Mouse (Mus musculus) ES-Bruce4 (cell line): Measurements from ENCODE around the gene Kdm2b. TPM values are rescaled to one million over a fixed set of nuclear protein-coding genes. Genes with fewer than 3 reads are reported as not detected.

Source experiments
- H3K27ac ChIP-seq: 2 replicates; pipeline ENCODE4 v1.5.1; 2012; ENCODE audit warnings: low read length, inconsistent platforms; ENCODE audit not compliant: insufficient read depth
- H3K27me3 ChIP-seq: 2 replicates; pipeline ENCODE4 v1.6.1; 2012; ENCODE audit warnings: mild to moderate bottlenecking, low read length, inconsistent platforms; ENCODE audit not compliant: control insufficient read depth, poor library complexity, insufficient read depth, severe bottlenecking
- H3K36me3 ChIP-seq: 2 replicates; pipeline ENCODE4 v1.6.1; 2012; ENCODE audit warnings: inconsistent platforms, mild to moderate bottlenecking, low read length, moderate library complexity; ENCODE audit not compliant: control insufficient read depth, poor library complexity, insufficient read depth, severe bottlenecking
- H3K4me1 ChIP-seq: one replicate; pipeline ENCODE4 v1.8.1; 2011; ENCODE audit warnings: low read length; ENCODE audit not compliant: control insufficient read depth, insufficient read depth
- H3K4me3 ChIP-seq: 2 replicates; pipeline ENCODE4 v1.5.1; 2011; ENCODE audit warnings: low read depth, mild to moderate bottlenecking, low read length
- H3K9ac ChIP-seq: 2 replicates; pipeline ENCODE4 v1.6.1; 2012; ENCODE audit warnings: low read depth, mild to moderate bottlenecking, inconsistent platforms; ENCODE audit not compliant: poor library complexity, severe bottlenecking
- H3K9me3 ChIP-seq: replicated peaks from 2 replicates; pipeline ENCODE4 v1.6.1; 2012; ENCODE audit warnings: mild to moderate bottlenecking, low read length, inconsistent platforms; ENCODE audit not compliant: control insufficient read depth, poor library complexity, insufficient read depth, severe bottlenecking
- CTCF ChIP-seq: IDR thresholded peaks from one replicate; pipeline ENCODE4 v1.8.1; 2011; ENCODE audit warnings: low read depth, low read length
- EP300 ChIP-seq: IDR thresholded peaks from 2 replicates; pipeline ENCODE4 v1.6.1; 2011; ENCODE audit warnings: low read depth, low read length; ENCODE audit not compliant: insufficient read depth
- POLR2A ChIP-seq: IDR thresholded peaks from one replicate; pipeline ENCODE4 v1.8.1; 2011; ENCODE audit warnings: low read length; ENCODE audit not compliant: insufficient read depth
- polyA plus RNA-seq: library from polyadenylated mRNA; stranded (reverse); fragments of >200 nt; gene quantifications from 2 replicates; pipeline ENCODE4 v1.2.4, GENCODE M21; 2011; ENCODE audit warnings: low read depth; ENCODE audit not compliant: missing spikeins, insufficient read depth, insufficient read length

The Kdm2b gene
- polyA plus RNA-seq, 1 experiment, result 56.8 TPM

GRCm38 (mm10) chr5:122898153-122898552 is 91.5 kb downstream of the Kdm2b start:
- Histone ChIP-seq H3K27me3 (no peaks in the 10 kb centered on the region), H3K4me3 (no peak overlapping the region), H3K9me3 (no peaks in the 10 kb centered on the region), H3K36me3 (0 out of 2 replicates have a peak, but pooled peaks cover 4% of the 10 kb centered on the region), H3K9ac (no peak overlapping the region), H3K4me1 (no peaks in the 10 kb centered on the region), H3K27ac (no peak overlapping the region)
- TF ChIP-seq POLR2A, result no peak
- TF ChIP-seq EP300, result no peak
- no peak for TF ChIP-seq CTCF

GRCm38 (mm10) chr5:122894821-122895220 is 94.8 kb downstream of the Kdm2b start:
- Histone ChIP-seq H3K4me3 (no peak overlapping the region), H3K27ac (no peak overlapping the region), H3K9ac (no peak overlapping the region), H3K4me1 (no peaks in the 10 kb centered on the region), H3K9me3 (no peaks in the 10 kb centered on the region), H3K36me3 (0 out of 2 replicates have a peak, but pooled peaks cover 4% of the 10 kb centered on the region), H3K27me3 (no peaks in the 10 kb centered on the region)
- TF ChIP-seq CTCF (no peak), EP300 (no peak), POLR2A (no peak)

GRCm38 (mm10) chr5:122894007-122894637 is 95.5 kb downstream of the Kdm2b start:
- H3K9me3 ChIP-seq, result no peaks in the 10 kb centered on the region
- H3K4me3 ChIP-seq, result no peak overlapping the region
- H3K36me3 ChIP-seq, result 0 out of 2 replicates have a peak, but pooled peaks cover 4% of the 10 kb centered on the region
- no peak overlapping the region for H3K9ac ChIP-seq
- no peak for TF ChIP-seq POLR2A
- peak; percentile 64 for TF ChIP-seq CTCF
- TF ChIP-seq EP300, result no peak
- H3K27ac ChIP-seq, result no peak overlapping the region
- no peaks in the 10 kb centered on the region for H3K27me3 ChIP-seq
- no peaks in the 10 kb centered on the region for H3K4me1 ChIP-seq

- Histone ChIP-seq H3K27ac (no peak overlapping the region), H3K36me3 (0 out of 2 replicates have a peak, but pooled peaks cover 4% of the 10 kb centered on the region), H3K27me3 (no peaks in the 10 kb centered on the region), H3K9ac (no peak overlapping the region), H3K9me3 (no peaks in the 10 kb centered on the region), H3K4me1 (no peaks in the 10 kb centered on the region), H3K4me3 (no peak overlapping the region)
- TF ChIP-seq POLR2A, result no peak
Observed at GRCm38 (mm10) chr5:122893270-122893669, 96.4 kb downstream of the Kdm2b start.

GRCm38 (mm10) chr5:122890396-122890795 is 99.2 kb downstream of the Kdm2b start:
- H3K4me1 ChIP-seq, result no peaks in the 10 kb centered on the region
- H3K4me3 ChIP-seq, result no peak overlapping the region
- no peak overlapping the region for H3K9ac ChIP-seq
- no peak overlapping the region for H3K27ac ChIP-seq
- H3K36me3 ChIP-seq, result no peaks in the 10 kb centered on the region
- H3K27me3 ChIP-seq, result no peaks in the 10 kb centered on the region
- TF ChIP-seq EP300 (no peak), POLR2A (no peak), CTCF (no peak)
- H3K9me3 ChIP-seq, result no peaks in the 10 kb centered on the region

GRCm38 (mm10) chr5:122888612-122889214 is 100.9 kb downstream of the Kdm2b start:
- Histone ChIP-seq H3K9ac (no peak overlapping the region), H3K4me1 (no peaks in the 10 kb centered on the region), H3K9me3 (no peaks in the 10 kb centered on the region), H3K36me3 (no peaks in the 10 kb centered on the region), H3K27ac (no peak overlapping the region), H3K4me3 (no peak overlapping the region), H3K27me3 (no peaks in the 10 kb centered on the region)
- TF ChIP-seq POLR2A (no peak), CTCF (no peak), EP300 (no peak)
